Mouse (Mus musculus): Measurements from ENCODE around the gene Pkig. TPM values are rescaled to one million over a fixed set of nuclear protein-coding genes. Genes with fewer than 3 reads are reported as not detected.
A peak's percentile ranks its signal among the peaks of the same experiment; 100 is the strongest.

Gene Pkig
- total and polyA plus RNA-seq, 3 experiments, result 225 to 364 (median 227) TPM

- peaks cover 5 to 62% of the 10 kb centered on the region in 2 experiments for H3K36me3 ChIP-seq (replicated peaks in 1 of 2; ENCODE audit: control insufficient read depth in 1 of 2, insufficient read depth in 1 of 2, low read length in 1 of 2)
- DNase-seq (ENCODE audit: extremely low read depth), result no peak
- H3K9ac ChIP-seq (ENCODE audit: insufficient read depth, low read depth), result peak overlapping the region; percentile 50
- no peaks in the 10 kb centered on the region for H3K27me3 ChIP-seq (replicated peaks)
- H3K4me3 ChIP-seq (replicated peaks in 1 of 3; ENCODE audit: low read depth in 2 of 3, low read length in 2 of 3, poor library complexity in 1 of 3), result no peak overlapping the region
- TF ChIP-seq TCF12 (IDR thresholded peaks at IDR 0.05; ENCODE audit: low read depth, low read length) (peak; percentile 53; the same call in 1 of the 2 replicates), MEF2A (IDR thresholded peaks at IDR 0.05; ENCODE audit: borderline replicate concordance, low read depth, low read length) (peak; percentile 94), KAT2A (IDR thresholded peaks at IDR 0.05; ENCODE audit: insufficient replicate concordance, low read length) (no peak), CHD1 (IDR thresholded peaks at IDR 0.05; ENCODE audit: low read depth, low read length) (peak; percentile 68; the same call in 1 of the 2 replicates), MAX (IDR thresholded peaks at IDR 0.05; ENCODE audit: low read length) (peak; percentile 64), MAFK (IDR thresholded peaks at IDR 0.05; ENCODE audit: insufficient replicate concordance, low read length) (0 out of 2 replicates have a peak, but pooled peaks have one; percentile 7), EP300 (IDR thresholded peaks at IDR 0.05; ENCODE audit: low read length) (peak; percentile 54; the same call in 1 of the 2 replicates), ZC3H11A (IDR thresholded peaks at IDR 0.05; ENCODE audit: low read depth, low read length) (no peak), IRF4 (IDR thresholded peaks at IDR 0.05; ENCODE audit: low read depth, low read length) (peak; percentile 40), E2F4 (IDR thresholded peaks at IDR 0.05; ENCODE audit: insufficient replicate concordance, low read depth, low read length) (no peak), UBTF (IDR thresholded peaks at IDR 0.05; ENCODE audit: low read depth, low read length) (0 out of 2 replicates have a peak, but pooled peaks have one; percentile 20), TBP (conservative IDR thresholded peaks at IDR 0.05; ENCODE audit: low read depth, low read length) (peak; percentile 49; the same call in 1 of the 2 replicates), CHD2 (IDR thresholded peaks at IDR 0.05; ENCODE audit: low read length) (peak; percentile 26; the same call in 1 of the 2 replicates), MXI1 (IDR thresholded peaks at IDR 0.05; ENCODE audit: low read depth, low read length) (peak; percentile 40; the same call in 1 of the 2 replicates), MYC (IDR thresholded peaks at IDR 0.05; ENCODE audit: low read depth, low read length) (peak; percentile 74; the same call in 1 of the 2 replicates), GABPA (IDR thresholded peaks at IDR 0.05; ENCODE audit: insufficient replicate concordance, low read depth, low read length) (no peak), HCFC1 (IDR thresholded peaks at IDR 0.05; ENCODE audit: low read depth, low read length) (peak; percentile 13; the same call in 1 of the 2 replicates), BHLHE40 (IDR thresholded peaks at IDR 0.05; ENCODE audit: low read depth, low read length) (peak; percentile 55), MAZ (IDR thresholded peaks at IDR 0.05; ENCODE audit: low read depth, low read length) (0 out of 2 replicates have a peak, but pooled peaks have one; percentile 25)
- in situ Hi-C loops (cut with MboI; ENCODE audit: low pct_ligation_motif_present, low pct_unique_long_range_greater_than_20kb, low sequenced_read_pairs), result no loop called here
- no peaks in the 10 kb centered on the region for H3K9me3 ChIP-seq (replicated peaks; ENCODE audit: low read length)
- H3K4me1 ChIP-seq (ENCODE audit: control insufficient read depth in 1 of 2, insufficient read depth in 2 of 2), result peaks cover 33 to 92% of the 10 kb centered on the region in 2 experiments
- peaks cover 100% of the 10 kb centered on the region for H3K79me2 ChIP-seq (replicated peaks; ENCODE audit: control insufficient read depth, extremely low read depth, insufficient read depth, poor library complexity, severe bottlenecking)
- dilution Hi-C loops (cut with MboI; ENCODE audit: extremely low pct_ligation_motif_present, extremely low pct_unique_long_range_greater_than_20kb, low sequenced_read_pairs), result no loop called here
- H3K27ac ChIP-seq (ENCODE audit: insufficient read depth, low read depth), result peak overlapping the region; percentile 76
- H3K4me2 ChIP-seq (ENCODE audit: insufficient read depth, low read depth, poor library complexity, severe bottlenecking), result peak overlapping the region; percentile 38
Measured at GRCm38 (mm10) chr2:163685761-163686200, 27.6 kb downstream of the Pkig start.

GRCm38 (mm10) chr2:163686233-163686632 is 28.0 kb downstream of the Pkig start:
- dilution Hi-C loops (cut with MboI; ENCODE audit: extremely low pct_ligation_motif_present, extremely low pct_unique_long_range_greater_than_20kb, low sequenced_read_pairs), result no loop called here
- Histone ChIP-seq H3K27me3 (replicated peaks) (no peaks in the 10 kb centered on the region), H3K27ac (ENCODE audit: insufficient read depth, low read depth) (peak overlapping the region; percentile 76), H3K4me2 (ENCODE audit: insufficient read depth, low read depth, poor library complexity, severe bottlenecking) (peak overlapping the region; percentile 38), H3K36me3 (replicated peaks in 1 of 2; ENCODE audit: control insufficient read depth in 1 of 2, insufficient read depth in 1 of 2, low read length in 1 of 2) (peaks cover 3 to 62% of the 10 kb centered on the region in 2 experiments), H3K9me3 (replicated peaks; ENCODE audit: low read length) (no peaks in the 10 kb centered on the region), H3K9ac (ENCODE audit: insufficient read depth, low read depth) (peak overlapping the region; percentile 50), H3K4me3 (replicated peaks in 1 of 3; ENCODE audit: low read depth in 2 of 3, low read length in 2 of 3, poor library complexity in 1 of 3) (no peak overlapping the region), H3K4me1 (ENCODE audit: control insufficient read depth in 1 of 2, insufficient read depth in 2 of 2) (peaks cover 35 to 92% of the 10 kb centered on the region in 2 experiments), H3K79me2 (replicated peaks; ENCODE audit: control insufficient read depth, extremely low read depth, insufficient read depth, poor library complexity, severe bottlenecking) (peaks cover 100% of the 10 kb centered on the region)
- in situ Hi-C loops (cut with MboI; ENCODE audit: low pct_ligation_motif_present, low pct_unique_long_range_greater_than_20kb, low sequenced_read_pairs), result no loop called here
- no peak for TF ChIP-seq GABPA (IDR thresholded peaks at IDR 0.05; ENCODE audit: insufficient replicate concordance, low read depth, low read length)
- no peak for TF ChIP-seq USF2 (conservative IDR thresholded peaks at IDR 0.05; ENCODE audit: low read depth, low read length)
- TF ChIP-seq CHD1 (IDR thresholded peaks at IDR 0.05; ENCODE audit: low read depth, low read length), result no peak
- no peak for TF ChIP-seq MEF2A (IDR thresholded peaks at IDR 0.05; ENCODE audit: borderline replicate concordance, low read depth, low read length)
- no peak for TF ChIP-seq ETS1 (conservative IDR thresholded peaks at IDR 0.05; ENCODE audit: low read depth, low read length)
- no peak for TF ChIP-seq MXI1 (IDR thresholded peaks at IDR 0.05; ENCODE audit: low read depth, low read length)
- no peak for TF ChIP-seq KAT2A (IDR thresholded peaks at IDR 0.05; ENCODE audit: insufficient replicate concordance, low read length)
- no peak for TF ChIP-seq IRF4 (IDR thresholded peaks at IDR 0.05; ENCODE audit: low read depth, low read length)
- no peak for TF ChIP-seq TBP (conservative IDR thresholded peaks at IDR 0.05; ENCODE audit: low read depth, low read length)
- DNase-seq (ENCODE audit: extremely low read depth), result no peak

All from CH12.LX (cell line).